Mouse (Mus musculus) splenic B cell, adult 2 months (primary cell): Measurements from ENCODE around the gene Plcxd1.
A peak's percentile ranks its signal among the peaks of the same experiment; 100 is the strongest.
"Not testable (repeated sequence)": the region's sequence is repeated elsewhere in the genome, so short reads cannot be mapped to it uniquely, and the experiment has no call there.

Source experiments
- DNase-seq: peaks from one replicate; pipeline ENCODE4 v3.0.0-alpha.2; 2011; ENCODE audit warnings: low read depth, low spot score
- H3K27me3 ChIP-seq: 2 replicates; pipeline ENCODE4 v1.6.1; 2012; ENCODE audit warnings: mild to moderate bottlenecking, low read length, moderate library complexity, mixed read lengths; ENCODE audit not compliant: control insufficient read depth, poor library complexity, insufficient read depth, severe bottlenecking
- H3K36me3 ChIP-seq: 2 replicates; pipeline ENCODE4 v1.6.1; 2012; ENCODE audit warnings: mild to moderate bottlenecking, low read length, moderate library complexity, mixed read lengths; ENCODE audit not compliant: control insufficient read depth, poor library complexity, insufficient read depth, severe bottlenecking

The Plcxd1 gene

DNA sequence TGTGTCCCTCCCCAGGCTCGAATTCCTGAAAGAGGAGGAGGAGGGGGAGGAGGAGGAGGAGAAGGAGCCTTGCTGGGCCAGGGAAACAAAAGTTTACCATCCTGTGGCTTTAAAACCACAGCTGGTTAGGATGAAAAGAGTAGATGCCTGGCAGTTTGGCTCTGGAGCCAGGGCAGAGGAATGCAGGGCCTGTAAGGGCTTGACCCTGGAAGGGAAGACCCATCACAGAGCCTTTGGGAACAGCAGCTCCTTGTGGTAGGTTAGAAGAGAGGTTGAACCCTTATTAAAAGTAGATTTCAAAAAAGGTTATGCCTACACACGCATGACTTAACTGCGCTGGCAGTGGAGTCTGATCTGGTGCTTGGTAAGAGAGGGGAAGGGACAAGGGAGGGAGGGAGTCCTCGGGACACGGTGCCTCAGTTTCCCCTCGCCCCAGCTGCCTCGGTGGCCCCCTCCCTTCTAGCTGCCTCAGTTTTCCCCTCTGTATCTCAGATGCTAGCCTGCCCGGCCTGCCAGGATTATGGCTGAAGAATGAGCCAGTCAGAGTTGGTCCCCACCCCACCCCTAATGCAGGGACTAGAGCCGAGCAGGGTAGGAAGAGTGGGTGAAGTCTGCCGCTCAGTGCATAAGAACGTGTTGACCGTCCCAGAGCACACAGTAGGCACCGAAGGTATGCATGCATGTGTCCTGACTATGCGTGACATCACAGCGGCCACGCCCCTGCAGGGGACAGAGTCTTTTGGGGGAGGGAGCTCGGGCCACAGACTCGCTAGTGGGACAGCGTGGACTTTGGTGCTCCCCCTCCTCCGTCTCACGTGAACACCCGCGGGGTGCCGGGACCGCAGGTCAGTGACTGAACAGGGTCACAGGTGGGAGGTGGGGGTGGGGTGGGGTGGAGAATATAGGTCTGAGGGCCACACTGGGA, at the start of gene Plcxd1:
Gene Plcxd1, plus strand, starts transcription at position 314 of the 925 bp plus-strand sequence.
- peaks cover 5% of the 10 kb centered on the region; the same call in 1 of the 2 replicates for H3K36me3 ChIP-seq
- DNase-seq, result peak; percentile 31
- no peaks in the 10 kb centered on the region for H3K27me3 ChIP-seq

DNA sequence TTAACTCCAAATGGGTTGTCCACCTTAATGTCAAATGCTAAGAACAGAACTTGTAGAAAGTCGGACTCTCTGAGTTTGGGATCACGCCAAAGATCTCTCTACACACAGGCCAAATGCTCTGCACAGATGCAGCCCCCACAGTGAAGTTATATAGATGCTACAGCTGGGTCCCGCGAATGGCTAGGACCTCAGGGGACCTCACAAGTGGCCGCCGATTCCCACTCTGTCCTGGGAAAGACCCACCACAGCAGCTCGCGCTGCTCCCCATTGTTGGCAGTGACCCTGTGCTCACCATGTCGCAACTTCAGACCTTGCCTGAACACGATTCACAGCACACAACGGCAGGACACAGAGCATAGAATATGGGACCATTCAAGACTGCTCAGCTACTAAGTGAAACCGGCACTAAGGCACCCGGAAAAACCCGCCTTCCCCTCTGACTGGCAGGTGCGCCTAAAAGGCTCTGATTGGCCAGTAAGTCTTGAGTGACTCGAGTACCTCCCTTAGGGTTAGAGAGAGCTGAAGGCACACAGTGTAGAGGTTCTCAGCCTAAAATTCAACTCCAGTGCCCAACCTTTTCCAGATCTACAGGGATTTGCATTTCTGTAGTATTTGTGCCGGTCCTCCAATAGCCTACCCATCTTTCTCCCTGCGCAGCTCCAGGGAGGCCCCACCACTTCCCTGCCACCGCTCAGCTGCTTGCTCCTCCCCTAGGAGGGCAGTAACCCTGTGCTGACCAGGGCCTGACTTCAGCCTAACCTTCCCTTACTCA, 41.9 kb upstream of the Plcxd1 start:
- Histone ChIP-seq H3K27me3 (no peaks in the 10 kb centered on the region), H3K36me3 (no peaks in the 10 kb centered on the region)
- DNase-seq, result peak; percentile 85

DNA sequence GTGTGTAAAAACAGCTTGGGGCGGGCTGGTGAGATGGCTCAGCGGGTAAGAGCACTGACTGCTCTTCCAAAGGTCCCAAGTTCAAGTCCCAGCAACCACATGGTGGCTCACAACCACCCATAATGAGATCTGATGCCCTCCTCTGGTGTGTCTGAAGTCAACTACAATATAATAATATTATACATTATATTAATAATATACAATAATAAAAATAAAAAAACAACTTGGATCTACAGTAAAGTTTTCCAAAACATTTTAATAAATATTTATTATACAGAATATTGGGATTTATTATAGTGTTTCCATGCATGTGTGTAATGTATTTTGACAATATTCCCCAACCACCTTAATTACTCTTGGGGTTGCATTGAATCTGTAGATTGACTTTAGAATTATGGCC, 27.4 kb upstream of the Plcxd1 start, which contains the start of gene Gm17655:
Gene Gm17655, minus strand, starts transcription at position 101 of the 400 bp plus-strand sequence.
- DNase-seq, result not testable (repeated sequence)

DNA sequence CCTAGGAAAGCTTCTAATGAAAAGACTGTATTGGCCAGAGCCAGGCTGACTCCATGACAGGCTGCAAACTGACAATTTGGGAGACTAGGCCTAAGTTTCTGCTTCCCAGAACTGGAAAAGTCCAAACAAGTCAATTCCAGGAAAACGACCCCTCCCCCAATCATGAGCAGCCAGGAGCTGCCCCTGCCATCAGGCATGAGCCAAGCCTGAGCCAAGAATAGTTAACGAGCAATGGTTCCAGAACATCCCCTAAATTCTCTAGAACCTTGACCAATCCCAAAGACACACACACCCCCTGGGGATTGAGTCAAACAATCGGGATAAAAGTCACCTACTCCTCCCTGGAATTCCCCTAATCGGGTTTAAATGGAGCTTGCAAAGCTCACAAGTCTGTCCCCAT, 16.8 kb upstream of the Plcxd1 start:
- Histone ChIP-seq H3K27me3 (no peaks in the 10 kb centered on the region), H3K36me3 (no peaks in the 10 kb centered on the region)
- DNase-seq, result no peak

More for the DNA sequence above, 27.4 kb upstream of the Plcxd1 start, which contains the start of gene Gm17655:
- H3K27me3 ChIP-seq, H3K36me3 ChIP-seq: not testable (repeated sequence)

DNA sequence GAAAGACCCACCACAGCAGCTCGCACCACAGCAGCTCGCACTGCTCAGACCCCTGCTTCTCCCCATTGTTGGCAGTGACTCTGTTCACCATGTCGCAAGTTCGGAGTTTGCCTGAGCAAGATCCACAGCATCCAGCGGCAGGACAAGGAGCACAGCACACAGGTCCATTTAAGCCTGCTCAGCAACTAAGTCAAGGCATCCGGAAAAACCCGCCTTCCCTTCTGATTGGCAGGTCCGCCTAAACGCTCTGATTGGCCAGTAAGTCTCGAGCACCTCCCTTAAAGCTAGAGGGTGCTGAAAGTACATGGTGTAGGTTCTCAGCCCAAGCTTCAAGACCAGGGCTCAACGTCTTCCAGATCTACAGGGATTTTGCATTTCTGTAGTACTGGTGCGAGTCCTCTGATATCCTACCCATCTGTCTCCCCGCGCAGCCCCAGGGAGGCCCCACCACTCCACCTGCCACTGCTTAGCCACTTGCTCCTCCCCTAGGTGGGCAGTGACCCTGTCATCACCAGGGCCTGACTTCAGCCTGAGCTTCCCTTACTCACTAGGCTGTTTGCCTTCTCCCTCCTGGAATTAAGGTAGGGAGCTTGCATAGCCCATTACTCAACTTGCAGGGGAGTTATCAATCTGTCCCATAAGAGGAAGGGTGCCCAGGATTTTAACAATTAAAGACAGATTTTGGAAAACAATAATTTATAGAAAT, 13.5 kb upstream of the Plcxd1 start:
- no peaks in the 10 kb centered on the region for H3K27me3 ChIP-seq

DNA sequence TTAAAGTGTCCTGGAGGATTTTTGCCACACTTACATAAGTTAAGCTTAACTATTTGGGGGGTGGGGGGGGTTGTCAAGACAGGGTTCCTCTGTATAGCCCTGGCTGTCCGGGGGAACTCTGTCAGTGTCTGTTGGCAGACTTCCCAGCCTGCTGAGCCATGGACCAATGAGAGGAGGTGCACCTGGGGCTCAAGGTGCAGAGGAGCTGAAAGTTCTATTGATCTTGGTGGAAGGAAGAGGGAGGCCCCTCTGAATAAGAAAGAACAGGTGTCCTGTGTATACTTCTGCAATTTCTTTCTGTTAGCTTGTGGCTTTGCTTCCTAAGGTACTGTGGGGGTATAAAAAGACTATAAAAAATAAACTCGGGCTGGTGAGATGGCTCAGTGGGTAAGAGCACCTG, 8.2 kb upstream of the Plcxd1 start:
- Histone ChIP-seq H3K27me3 (no peaks in the 10 kb centered on the region), H3K36me3 (no peaks in the 10 kb centered on the region)
- DNase-seq, result no peak

More for the DNA sequence above, 13.5 kb upstream of the Plcxd1 start:
- H3K36me3 ChIP-seq, result no peaks in the 10 kb centered on the region
- DNase-seq, result no peak

GRCm38 (mm10) chr5:110094030-110094846, 5.5 kb upstream of the Plcxd1 start, which contains the start of gene Gm35315:
Gene Gm35315, minus strand, starts transcription at chr5:110094420.
- Histone ChIP-seq H3K27me3 (no peaks in the 10 kb centered on the region), H3K36me3 (no peaks in the 10 kb centered on the region)
- DNase-seq, result peak; percentile 92

DNA sequence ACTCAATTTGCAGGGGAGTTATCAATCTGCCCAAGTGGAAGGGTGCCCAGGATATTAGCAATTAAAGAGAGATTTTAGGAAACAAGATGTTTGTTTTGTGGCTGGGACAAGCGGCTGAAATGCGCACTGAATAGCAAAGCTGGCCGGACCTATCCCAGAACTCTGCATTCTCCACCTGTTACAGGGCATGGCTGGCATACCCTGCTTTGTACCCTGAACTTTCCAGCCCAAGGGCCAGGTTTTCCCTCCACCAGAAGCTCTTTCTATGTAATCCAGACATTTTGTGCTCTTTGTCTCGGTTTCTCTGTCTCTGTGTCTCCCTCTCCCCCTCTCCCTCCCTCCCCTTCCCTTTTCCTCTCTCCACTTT, 4.9 kb upstream of the Plcxd1 start:
- DNase-seq, result no peak
- no peaks in the 10 kb centered on the region for H3K36me3 ChIP-seq
- H3K27me3 ChIP-seq, result no peaks in the 10 kb centered on the region

DNA sequence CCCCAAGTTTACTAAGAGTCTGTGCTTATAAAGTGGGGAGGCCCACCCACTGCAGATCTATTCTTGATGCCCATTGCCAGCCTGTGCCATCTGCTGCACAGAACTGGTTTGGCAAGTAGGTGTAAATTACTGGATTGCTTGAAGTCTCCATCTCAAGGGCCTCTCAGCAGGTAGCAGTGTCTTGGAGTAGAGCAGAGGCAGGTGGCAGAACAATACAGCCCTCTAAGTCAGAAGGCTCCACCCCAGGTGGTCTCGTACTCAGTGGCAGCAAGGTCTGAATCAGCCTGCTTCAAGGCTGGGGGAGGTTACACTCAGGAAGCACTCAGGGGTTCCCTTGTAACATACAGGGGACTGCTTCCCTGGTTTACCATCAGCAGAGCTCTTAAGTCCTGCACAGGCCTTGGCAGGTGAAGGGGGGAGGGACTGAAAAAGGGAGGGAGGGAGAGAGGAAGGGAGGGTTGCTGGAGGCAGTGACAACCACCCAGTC, 735 bp upstream of the Plcxd1 start:
- Histone ChIP-seq H3K27me3 (no peaks in the 10 kb centered on the region), H3K36me3 (no peaks in the 10 kb centered on the region; the same call in 1 of the 2 replicates)
- DNase-seq, result no peak

DNA sequence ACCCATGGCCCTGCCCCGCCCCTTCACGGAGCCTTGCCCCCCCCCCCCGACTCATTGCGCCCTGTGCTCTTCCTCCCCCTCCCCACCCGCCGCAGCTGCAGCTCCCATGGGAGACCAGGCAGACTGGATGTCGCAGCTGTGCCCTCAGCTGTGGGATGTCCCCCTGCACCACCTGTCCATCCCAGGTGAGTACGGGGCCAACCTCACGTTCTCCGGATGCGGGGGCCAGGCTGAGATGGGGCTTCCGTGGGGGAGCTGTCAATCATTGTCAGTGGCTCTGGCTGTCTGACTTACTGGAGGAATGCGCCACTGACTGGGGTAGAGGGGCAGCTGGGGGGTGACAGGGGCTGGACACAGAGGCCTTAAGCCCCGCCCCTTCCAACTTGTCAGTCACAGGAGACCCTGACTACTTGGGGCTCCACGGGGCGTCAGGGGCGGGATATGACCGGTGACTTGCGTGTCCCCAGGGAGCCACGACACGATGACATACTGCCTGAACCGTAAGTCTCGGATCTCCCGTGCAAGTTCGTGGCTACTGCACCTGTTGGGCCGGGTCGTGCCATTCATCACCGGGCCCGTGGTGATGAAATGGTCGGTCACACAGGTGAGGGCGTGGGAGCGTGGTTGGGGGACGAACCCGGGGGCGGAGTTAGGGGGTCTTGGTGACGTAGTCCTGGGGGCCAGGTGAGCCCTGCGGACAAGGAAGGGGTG, 1.3 kb downstream of the Plcxd1 start:
- peaks cover 7% of the 10 kb centered on the region for H3K36me3 ChIP-seq
- no peaks in the 10 kb centered on the region for H3K27me3 ChIP-seq
- peak; percentile 79 for DNase-seq

GRCm38 (mm10) chr5:110101716-110102347, 2.1 kb downstream of the Plcxd1 start:
- Histone ChIP-seq H3K36me3 (peaks cover 7% of the 10 kb centered on the region), H3K27me3 (no peaks in the 10 kb centered on the region)
- DNase-seq, result peak; percentile 81

GRCm38 (mm10) chr5:110102429-110102828, 2.7 kb downstream of the Plcxd1 start:
- no peak for DNase-seq
- Histone ChIP-seq H3K36me3 (peaks cover 7% of the 10 kb centered on the region), H3K27me3 (no peaks in the 10 kb centered on the region)
